Mouse (Mus musculus) forebrain, embryonic 15.5 days (tissue): Measurements from ENCODE around the gene Mfsd5. TPM values are rescaled to one million over a fixed set of nuclear protein-coding genes. Genes with fewer than 3 reads are reported as not detected.

Experiments used
- ATAC-seq: fragments of 200-750 bp; cut with Nextera tagmentation; replicated peaks from 2 replicates; pipeline ENCODE4 v1.8.0; 2017; ENCODE audit warnings: mild to moderate bottlenecking, moderate TSS enrichment, moderate library complexity
- H3K27ac ChIP-seq: fragments of 300-500 bp; sonication (generic); replicated peaks from 2 replicates; pipeline ENCODE4 v1.5.1; 2015; ENCODE audit warnings: mild to moderate bottlenecking, inconsistent platforms
- H3K27me3 ChIP-seq: fragments of 300-500 bp; sonication (generic); 2 replicates; pipeline ENCODE4 v1.6.1; 2015; ENCODE audit warnings: inconsistent platforms
- H3K36me3 ChIP-seq: fragments of 300-500 bp; sonication (generic); 2 replicates; pipeline ENCODE4 v1.6.1; 2015; ENCODE audit warnings: mild to moderate bottlenecking, inconsistent platforms
- H3K4me1 ChIP-seq: fragments of 300-500 bp; sonication (generic); 2 replicates; pipeline ENCODE4 v1.6.1; 2015; ENCODE audit warnings: inconsistent platforms
- H3K4me2 ChIP-seq: fragments of 300-500 bp; sonication (generic); replicated peaks from 2 replicates; pipeline ENCODE4 v1.6.1; 2015; ENCODE audit warnings: mild to moderate bottlenecking, inconsistent platforms
- H3K4me3 ChIP-seq: fragments of 300-500 bp; sonication (generic); 2 replicates; pipeline ENCODE4 v1.5.1; 2015; ENCODE audit warnings: mild to moderate bottlenecking, inconsistent platforms
- H3K9ac ChIP-seq: fragments of 300-500 bp; sonication (generic); replicated peaks from 2 replicates; pipeline ENCODE4 v1.6.1; 2015; ENCODE audit warnings: mild to moderate bottlenecking, inconsistent platforms
- H3K9me3 ChIP-seq: fragments of 300-500 bp; sonication (generic); 2 replicates; pipeline ENCODE4 v1.6.1; 2016; ENCODE audit warnings: inconsistent platforms
- WGBS: fragments of 180-500 bp; shearing (Covaris S2); methylation state at CpG from one replicate; pipeline ENCODE4 v1.1.7; 2015; ENCODE audit warnings: mixed read lengths; 5-methylcytosine and 5-hydroxymethylcytosine counted together
- polyA plus RNA-seq: library from polyadenylated mRNA; unstranded; fragments of >200 nt; fragmentation: Nextera tagmentation; extraction: Ambion mirVana; gene quantifications from 2 replicates; pipeline ENCODE4 v1.2.1, GENCODE M21; 2015

Gene Mfsd5
- polyA plus RNA-seq = 50.1 and 51.5 TPM in 2 replicates

DNA sequence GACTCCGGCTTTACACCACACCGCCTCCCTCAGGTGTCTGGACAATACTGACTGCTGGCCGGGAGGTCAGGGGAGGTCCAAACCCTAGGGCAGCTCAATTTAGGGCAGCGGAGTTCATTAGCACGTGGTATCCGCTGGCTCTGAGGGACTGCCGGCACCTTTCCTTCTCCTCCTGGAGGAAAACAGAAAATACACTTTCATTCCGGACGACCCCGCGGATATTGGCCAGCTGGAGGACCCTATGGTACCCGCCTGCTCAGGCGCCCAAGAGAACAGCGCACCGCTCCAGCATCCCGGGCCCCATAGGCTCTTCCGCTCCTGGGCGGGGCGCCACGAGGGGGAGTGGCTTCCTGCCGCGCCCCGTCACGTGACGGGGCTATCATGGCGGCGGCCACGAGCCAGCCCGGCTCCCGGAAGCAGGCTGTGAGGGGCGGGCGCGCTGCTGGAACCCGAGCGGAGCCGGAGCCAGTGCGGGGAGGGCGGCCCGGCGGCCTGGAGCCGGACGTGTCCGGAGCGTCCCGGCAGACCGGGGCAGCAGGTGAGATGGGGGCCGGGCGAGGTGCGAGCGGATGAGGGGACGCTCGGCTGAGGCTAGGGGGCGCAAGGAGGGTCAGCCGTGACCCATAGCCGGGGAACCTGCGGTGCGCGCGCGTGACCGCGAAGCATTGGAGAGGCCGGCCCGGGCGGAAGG, at the start of gene Mfsd5:
Mfsd5 (plus strand) TSS at position 363 of the 691 bp plus-strand sequence.
- H3K9ac ChIP-seq = peak within 1 kb of the TSS; percentile 86
- peak within 1 kb of the TSS; percentile 79 for H3K4me2 ChIP-seq
- peaks cover 16% of the 10 kb centered on the region for H3K4me1 ChIP-seq
- peaks cover 12% of the 10 kb centered on the region for H3K36me3 ChIP-seq
- peak within 1 kb of the TSS; percentile 84 for H3K4me3 ChIP-seq
- H3K27ac ChIP-seq = peak within 1 kb of the TSS; percentile 82
- no peaks in the 10 kb centered on the region for H3K27me3 ChIP-seq
- ATAC-seq = peak; percentile 96
- under 1% methylated on average over 65 of the region's 65 CpGs for WGBS
- H3K9me3 ChIP-seq = no peaks in the 10 kb centered on the region

DNA sequence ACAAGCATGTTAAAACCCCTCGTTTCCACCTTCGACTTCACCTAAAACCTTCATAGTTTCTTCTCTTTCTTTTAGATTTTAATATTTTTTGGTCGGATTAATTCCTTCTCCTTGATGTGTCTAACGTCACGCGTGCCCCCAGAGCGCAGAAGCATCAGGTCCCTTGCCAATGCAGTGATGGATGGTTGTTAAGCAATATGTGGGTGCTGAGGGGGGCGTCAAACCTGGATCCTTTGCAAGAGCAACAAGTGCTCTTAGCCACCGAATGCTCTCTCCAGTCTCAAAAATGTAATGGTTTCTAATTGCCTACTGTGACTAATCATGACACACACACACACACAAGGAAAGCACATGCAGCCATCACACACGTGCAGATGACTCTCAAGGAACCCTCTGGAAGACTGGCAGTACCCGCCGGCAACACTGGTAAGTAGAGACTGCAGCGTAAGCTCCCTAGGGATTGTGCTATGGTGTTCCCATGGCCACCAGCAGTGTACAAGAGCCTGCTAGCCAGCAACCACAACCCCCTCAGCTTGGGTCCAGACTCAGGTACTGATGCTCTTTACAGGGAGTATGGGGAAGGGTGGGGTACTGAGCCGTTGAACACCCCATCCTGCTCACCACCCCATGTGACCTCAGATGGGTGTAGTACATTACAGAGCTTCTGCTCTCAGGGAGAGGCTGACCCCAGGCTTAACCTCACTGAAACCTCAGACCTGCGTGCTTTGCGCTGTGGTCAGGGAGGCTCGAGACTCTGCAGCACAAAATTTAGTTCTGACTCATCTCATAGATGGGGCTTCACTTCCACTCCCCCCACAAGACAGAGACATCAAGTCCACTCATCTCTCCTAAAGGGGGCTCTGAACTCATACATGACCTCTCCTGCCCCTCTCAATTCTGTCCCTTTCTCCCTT, 48.6 kb upstream of the Mfsd5 start:
- Histone ChIP-seq H3K36me3 (no peaks in the 10 kb centered on the region), H3K4me2 (no peak overlapping the region), H3K27me3 (no peaks in the 10 kb centered on the region), H3K4me1 (peaks cover 4% of the 10 kb centered on the region; the same call in 1 of the 2 replicates), H3K9ac (no peak overlapping the region), H3K27ac (no peak overlapping the region), H3K9me3 (no peaks in the 10 kb centered on the region), H3K4me3 (no peak overlapping the region)
- 83% methylated on average over 17 of the region's 17 CpGs for WGBS
- ATAC-seq = no peak

DNA sequence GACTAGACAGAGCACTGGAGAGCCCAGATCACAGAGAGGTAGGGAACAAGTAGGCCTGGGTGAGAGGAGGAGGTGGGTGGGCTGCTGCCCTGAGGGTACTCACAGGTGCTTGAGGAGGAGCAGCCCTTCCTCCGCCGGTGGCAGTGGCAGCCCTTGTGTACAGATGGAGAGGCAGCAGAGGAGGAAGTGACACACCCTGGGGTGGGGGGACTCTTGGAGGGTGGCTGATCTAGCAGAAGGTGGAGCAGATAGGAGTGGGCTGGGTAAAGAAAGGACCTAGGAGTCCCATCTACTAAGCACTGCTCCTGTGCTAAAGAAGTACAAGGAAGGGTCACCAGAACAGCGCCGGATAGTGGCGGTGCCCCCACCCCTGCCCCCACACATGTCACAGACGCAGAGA, 47.5 kb upstream of the Mfsd5 start, which contains the start of gene Itgb7:
Itgb7 (minus strand) TSS at position 197 of the 400 bp plus-strand sequence.
- Histone ChIP-seq H3K4me3 (no peak within 1 kb of the TSS), H3K9me3 (no peaks in the 10 kb centered on the region), H3K4me2 (no peak within 1 kb of the TSS), H3K4me1 (peaks cover 4% of the 10 kb centered on the region; the same call in 1 of the 2 replicates), H3K36me3 (no peaks in the 10 kb centered on the region), H3K27me3 (no peaks in the 10 kb centered on the region), H3K27ac (no peak within 1 kb of the TSS), H3K9ac (no peak within 1 kb of the TSS)
- 64% methylated on average over 6 of the region's 6 CpGs for WGBS
- ATAC-seq = no peak

DNA sequence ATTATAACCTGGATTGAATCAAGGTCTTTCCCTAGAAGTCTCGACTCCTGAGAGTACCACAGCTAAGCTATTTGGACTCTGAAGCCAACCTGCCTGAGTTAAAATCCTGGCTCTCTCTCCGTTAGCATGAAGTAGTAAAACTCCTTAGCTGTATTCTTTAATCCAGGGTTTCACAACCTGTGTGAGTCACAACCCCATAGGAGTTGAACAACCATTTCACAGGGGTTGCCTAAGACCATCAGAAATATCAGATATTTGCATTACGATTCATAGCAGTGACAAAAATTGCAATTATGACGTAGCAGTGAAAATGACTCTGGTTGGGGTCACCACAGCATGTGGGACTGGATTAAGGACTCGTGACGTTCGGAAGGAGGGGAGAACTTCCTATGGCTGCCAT, 46.5 kb upstream of the Mfsd5 start:
- H3K27me3 ChIP-seq = no peaks in the 10 kb centered on the region
- H3K4me1 ChIP-seq = peaks cover 4% of the 10 kb centered on the region; the same call in 1 of the 2 replicates
- no peak for ATAC-seq
- no peaks in the 10 kb centered on the region for H3K9me3 ChIP-seq
- no peaks in the 10 kb centered on the region for H3K36me3 ChIP-seq
- 85% methylated on average over 7 of the region's 7 CpGs for WGBS
- no peak overlapping the region for H3K4me2 ChIP-seq
- no peak overlapping the region for H3K9ac ChIP-seq
- H3K27ac ChIP-seq = no peak overlapping the region
- H3K4me3 ChIP-seq = no peak overlapping the region

DNA sequence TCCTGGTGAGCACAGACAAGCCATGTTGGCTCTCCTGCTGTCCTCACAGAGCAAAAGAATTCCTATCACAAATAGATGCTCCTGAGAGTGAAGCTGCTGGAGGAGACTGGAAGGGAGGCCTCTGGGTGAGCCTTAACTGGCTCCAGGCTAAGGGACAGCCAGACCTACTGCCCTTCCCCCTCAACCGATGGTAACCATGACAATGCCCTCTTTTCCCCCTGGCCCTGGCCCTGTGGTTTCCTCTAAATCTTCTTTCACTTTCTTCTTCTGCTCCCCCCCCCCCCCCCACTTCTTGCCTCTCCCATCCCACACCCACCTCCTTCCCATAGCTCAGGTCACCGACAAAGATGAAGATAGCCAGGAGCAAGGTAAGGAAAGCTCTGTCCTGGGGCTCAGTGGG, 45.4 kb upstream of the Mfsd5 start:
- no peak for ATAC-seq
- no peak overlapping the region for H3K4me3 ChIP-seq
- WGBS = 35% methylated on average over 2 of the region's 2 CpGs

DNA sequence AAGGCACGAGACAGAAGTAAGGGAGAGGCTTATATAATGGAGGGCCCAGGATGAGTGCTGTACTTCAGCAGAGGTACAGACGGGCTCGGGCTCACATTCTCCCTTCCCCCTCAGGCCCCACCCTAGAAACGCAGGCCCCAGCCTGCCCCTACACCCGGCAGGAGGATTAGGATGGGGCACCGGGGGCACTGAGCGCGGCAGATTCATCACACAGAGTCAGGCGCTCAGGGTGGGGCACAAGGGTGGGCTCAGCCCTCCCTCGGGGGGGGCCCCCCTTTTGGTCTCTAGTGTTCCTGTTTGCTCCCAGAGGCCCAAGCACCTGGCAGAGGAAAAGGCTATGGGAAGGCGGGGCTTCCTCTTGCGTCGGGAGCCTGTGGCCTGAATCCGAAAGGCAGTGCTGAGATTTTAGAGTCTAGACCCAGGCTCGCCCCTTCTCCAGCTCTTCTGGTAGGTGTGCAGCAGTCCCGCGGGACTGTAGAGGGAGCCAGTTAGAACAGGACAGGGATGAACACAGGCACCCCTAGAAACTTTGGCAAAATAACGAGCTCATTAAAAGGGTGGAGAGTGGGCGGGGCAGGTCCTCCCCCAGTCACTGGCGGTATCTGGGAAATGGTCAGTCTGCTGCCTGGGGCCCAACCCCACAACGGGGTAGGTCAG, 43.8 kb upstream of the Mfsd5 start:
- Histone ChIP-seq H3K9ac (no peak overlapping the region), H3K27me3 (no peaks in the 10 kb centered on the region), H3K4me2 (no peak overlapping the region), H3K4me1 (peaks cover 4% of the 10 kb centered on the region; the same call in 1 of the 2 replicates), H3K4me3 (no peak overlapping the region), H3K9me3 (no peaks in the 10 kb centered on the region), H3K27ac (no peak overlapping the region), H3K36me3 (no peaks in the 10 kb centered on the region)
- WGBS = 17% methylated on average over 21 of the region's 21 CpGs
- peak; percentile 21; the same call in 1 of the 2 replicates for ATAC-seq

More for the DNA sequence above, 45.4 kb upstream of the Mfsd5 start:
- Histone ChIP-seq H3K9ac (no peak overlapping the region), H3K36me3 (no peaks in the 10 kb centered on the region), H3K27ac (no peak overlapping the region), H3K4me1 (peaks cover 4% of the 10 kb centered on the region; the same call in 1 of the 2 replicates), H3K27me3 (no peaks in the 10 kb centered on the region), H3K4me2 (no peak overlapping the region), H3K9me3 (no peaks in the 10 kb centered on the region)

DNA sequence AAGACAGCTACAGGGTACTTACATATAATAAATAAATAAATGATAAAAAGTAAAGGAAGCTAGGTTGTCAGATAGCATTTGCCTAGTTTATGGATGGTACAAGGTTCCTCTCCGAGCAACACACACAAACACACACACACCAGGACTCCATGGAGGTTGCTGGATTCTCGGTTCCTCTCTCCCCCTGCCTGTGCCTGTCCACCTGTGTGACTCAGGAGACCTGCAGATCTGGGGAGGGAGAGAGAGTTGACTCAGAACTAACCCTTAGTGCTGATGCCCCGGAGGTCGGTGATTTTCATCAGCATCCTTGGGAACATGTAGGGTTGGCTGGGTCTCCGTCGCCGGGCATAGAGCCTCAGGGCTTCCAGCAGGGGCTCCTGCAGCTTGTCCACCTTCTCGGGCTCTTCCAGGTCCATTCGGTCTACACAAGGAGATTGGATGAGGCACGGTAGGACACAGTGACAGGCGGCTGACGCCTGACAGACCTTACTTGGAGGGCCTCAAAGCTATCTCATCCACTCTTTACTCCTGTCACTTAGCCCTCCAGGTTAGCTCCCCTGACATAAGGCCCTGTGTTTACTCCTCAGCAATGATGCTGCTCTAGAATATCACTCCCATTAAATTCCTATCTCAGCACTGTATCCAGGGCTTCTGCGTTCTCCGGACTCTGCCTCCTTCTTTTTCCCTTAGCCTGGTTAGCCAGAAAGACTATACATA, 40.6 kb upstream of the Mfsd5 start:
- Histone ChIP-seq H3K9me3 (no peaks in the 10 kb centered on the region), H3K27me3 (no peaks in the 10 kb centered on the region), H3K9ac (no peak overlapping the region), H3K4me1 (peaks cover 10% of the 10 kb centered on the region), H3K4me3 (no peak overlapping the region), H3K4me2 (no peak overlapping the region), H3K36me3 (no peaks in the 10 kb centered on the region), H3K27ac (no peak overlapping the region)
- 86% methylated on average over 14 of the region's 14 CpGs for WGBS
- ATAC-seq = no peak

DNA sequence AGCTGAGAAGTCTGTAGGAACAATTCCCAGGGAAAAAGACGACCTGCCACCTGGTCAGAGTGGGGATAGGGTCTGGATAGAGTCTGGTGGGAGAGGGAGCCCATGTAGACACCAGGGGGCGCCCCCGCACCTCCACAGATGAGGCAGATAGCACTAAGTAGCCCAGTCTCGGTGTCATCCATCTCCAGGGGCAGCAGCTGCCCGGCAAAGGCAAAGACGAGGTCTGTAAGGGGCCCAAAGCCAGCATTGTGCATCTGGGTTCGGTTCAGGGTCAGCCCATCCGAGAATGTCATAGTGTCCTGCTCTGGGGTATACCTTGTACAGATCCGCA, 40.0 kb upstream of the Mfsd5 start:
- Histone ChIP-seq H3K27ac (no peak overlapping the region), H3K4me1 (peaks cover 14% of the 10 kb centered on the region), H3K36me3 (no peaks in the 10 kb centered on the region), H3K9me3 (no peaks in the 10 kb centered on the region), H3K4me2 (no peak overlapping the region), H3K4me3 (no peak overlapping the region), H3K9ac (no peak overlapping the region), H3K27me3 (no peaks in the 10 kb centered on the region)
- WGBS = 10% methylated on average over 9 of the region's 9 CpGs
- ATAC-seq = peak; percentile 80

DNA sequence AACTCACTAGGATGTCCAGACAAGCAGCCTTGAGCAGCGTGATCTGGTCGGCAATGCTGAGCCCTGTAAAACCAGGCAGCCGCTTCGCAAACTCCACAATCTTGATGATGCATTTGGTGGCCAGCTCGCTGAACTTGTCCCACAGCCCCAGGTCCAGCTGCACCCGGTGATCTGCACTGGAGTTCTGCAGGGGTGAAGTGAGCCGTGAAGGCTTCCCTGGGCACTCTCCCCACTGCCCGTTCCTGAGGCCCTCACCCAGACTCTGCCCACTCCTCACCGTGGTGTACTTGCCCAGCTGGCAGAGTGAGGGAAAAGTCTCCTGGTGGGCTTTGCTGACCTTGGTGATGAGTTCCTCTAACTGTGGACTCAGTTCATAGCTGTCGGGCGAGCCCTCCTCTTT, 39.4 kb upstream of the Mfsd5 start:
- Histone ChIP-seq H3K36me3 (no peaks in the 10 kb centered on the region), H3K27ac (no peak overlapping the region), H3K4me1 (peaks cover 20% of the 10 kb centered on the region), H3K27me3 (peaks cover 2% of the 10 kb centered on the region; the same call in 1 of the 2 replicates), H3K4me2 (no peak overlapping the region), H3K9ac (no peak overlapping the region), H3K4me3 (no peak overlapping the region), H3K9me3 (no peaks in the 10 kb centered on the region)
- WGBS = 83% methylated on average over 11 of the region's 11 CpGs
- no peak for ATAC-seq

DNA sequence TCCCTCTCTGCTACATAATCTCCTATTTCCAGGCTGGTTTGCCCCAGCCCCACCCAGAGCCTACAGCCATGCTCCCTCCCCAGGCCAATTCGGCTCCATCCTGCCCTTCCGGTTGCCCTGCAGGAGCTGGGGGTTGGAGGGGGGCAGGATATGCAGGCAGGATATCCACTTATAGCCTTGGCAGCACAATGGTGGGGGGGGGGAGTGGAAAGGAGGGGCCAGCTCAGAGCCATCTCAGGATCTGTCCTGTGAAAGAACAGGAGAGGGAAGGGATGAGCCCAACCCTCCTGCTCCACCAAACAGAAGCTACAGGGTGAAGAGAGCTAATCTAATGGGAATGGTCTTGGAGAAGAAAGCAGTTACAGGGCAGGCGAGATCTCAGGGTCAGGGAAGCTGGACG, 38.6 kb upstream of the Mfsd5 start:
- no peak overlapping the region for H3K4me2 ChIP-seq
- H3K27ac ChIP-seq = no peak overlapping the region
- no peaks in the 10 kb centered on the region for H3K36me3 ChIP-seq
- H3K4me1 ChIP-seq = peaks cover 24% of the 10 kb centered on the region
- peaks cover 8% of the 10 kb centered on the region for H3K27me3 ChIP-seq
- WGBS = 81% methylated on average over 4 of the region's 4 CpGs
- no peak overlapping the region for H3K9ac ChIP-seq
- H3K4me3 ChIP-seq = no peak overlapping the region
- ATAC-seq = no peak
- no peaks in the 10 kb centered on the region for H3K9me3 ChIP-seq

DNA sequence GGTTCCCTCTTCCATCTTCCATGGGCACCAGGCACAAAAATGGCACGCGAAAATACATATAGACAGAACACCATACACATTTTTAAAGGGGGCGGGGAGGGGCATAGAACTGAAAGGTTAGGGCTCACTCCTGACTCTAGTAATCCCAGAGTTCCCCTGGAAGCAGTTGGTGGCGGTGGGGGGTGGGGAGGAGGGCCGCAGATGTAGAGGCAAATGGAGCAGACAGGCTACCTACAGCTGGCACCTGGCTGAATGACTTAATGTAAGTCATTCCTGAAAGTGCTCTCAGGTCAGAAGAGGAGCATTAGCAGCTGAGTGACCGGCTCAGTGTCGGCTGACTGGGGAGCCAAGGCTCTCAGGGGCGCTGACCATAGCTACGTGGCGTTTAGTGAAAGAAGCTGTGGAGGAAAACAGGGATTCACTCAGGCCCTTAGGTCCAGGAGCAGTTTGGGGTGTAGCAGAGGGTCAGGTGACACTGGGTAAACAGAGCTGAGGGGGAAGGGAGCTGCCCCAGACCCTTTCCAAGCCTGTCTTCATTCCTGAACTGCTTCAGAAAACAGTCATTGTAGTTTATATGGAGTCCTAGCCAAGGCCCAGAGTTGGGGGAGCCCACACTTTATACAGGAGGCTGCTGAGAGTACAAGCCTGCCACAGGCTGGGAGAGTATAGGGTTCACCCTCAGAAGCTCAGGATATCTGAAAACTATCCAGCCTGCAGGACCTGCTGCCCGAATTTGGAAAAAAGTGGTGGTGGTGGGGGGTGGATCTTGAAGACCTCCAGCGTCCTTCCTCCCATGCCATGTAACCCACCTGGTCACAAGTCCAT, 36.6 kb upstream of the Mfsd5 start:
- H3K4me3 ChIP-seq = no peak overlapping the region
- H3K4me2 ChIP-seq = no peak overlapping the region
- no peak overlapping the region for H3K27ac ChIP-seq
- no peaks in the 10 kb centered on the region for H3K36me3 ChIP-seq
- H3K27me3 ChIP-seq = peaks cover 11% of the 10 kb centered on the region
- H3K4me1 ChIP-seq = peaks cover 39% of the 10 kb centered on the region
- ATAC-seq = no peak
- 38% methylated on average over 12 of the region's 12 CpGs for WGBS
- no peaks in the 10 kb centered on the region for H3K9me3 ChIP-seq
- H3K9ac ChIP-seq = no peak overlapping the region
